Mouse (Mus musculus) bone marrow macrophage, adult 2 months (primary cell): Measurements from ENCODE around the gene Jph4.

Source experiments
- CTCF ChIP-seq: IDR thresholded peaks from 2 replicates; pipeline ENCODE4 v1.5.1; 2012; ENCODE audit warnings: low read depth, mild to moderate bottlenecking, low read length, moderate library complexity
- POLR2A ChIP-seq: IDR thresholded peaks from 2 replicates; pipeline ENCODE4 v1.6.1; 2012; ENCODE audit warnings: mild to moderate bottlenecking, low read depth, low read length, borderline replicate concordance

- TF ChIP-seq CTCF (no peak), POLR2A (no peak)
Observed at GRCm38 (mm10) chr14:55104365-55104764, 12.4 kb downstream of the Jph4 start.
